Mouse (Mus musculus) kidney, adult 11 months (tissue): Measurements from ENCODE around the gene Sh3glb1.

Source experiments
- DNase-seq: peaks from one replicate; pipeline ENCODE4 v3.0.0; 2022

The Sh3glb1 gene

GRCm38 (mm10) chr3:144668949-144669348 is 51.2 kb downstream of the Sh3glb1 start:
- no peak for DNase-seq

GRCm38 (mm10) chr3:144668039-144668438 is 52.1 kb downstream of the Sh3glb1 start:
- DNase-seq, result no peak

- DNase-seq, result peak; percentile 67
These were observed 55.5 kb downstream of the Sh3glb1 start for GRCm38 (mm10) chr3:144664363-144665299.

- DNase-seq, result no peak
These were observed 56.6 kb downstream of the Sh3glb1 start for GRCm38 (mm10) chr3:144663415-144664093.

GRCm38 (mm10) chr3:144662215-144662852 is 57.8 kb downstream of the Sh3glb1 start:
- DNase-seq, result no peak

- no peak for DNase-seq
These were observed 58.7 kb downstream of the Sh3glb1 start for GRCm38 (mm10) chr3:144661439-144661838.

GRCm38 (mm10) chr3:144644202-144644601 is 75.9 kb downstream of the Sh3glb1 start:
- DNase-seq, result no peak

- peak; percentile 76 for DNase-seq
These were observed 76.7 kb downstream of the Sh3glb1 start for GRCm38 (mm10) chr3:144643301-144643871.

- DNase-seq, result no peak
These were observed 78.0 kb downstream of the Sh3glb1 start for GRCm38 (mm10) chr3:144642141-144642540.

GRCm38 (mm10) chr3:144640033-144640432 is 80.1 kb downstream of the Sh3glb1 start:
- DNase-seq, result no peak

GRCm38 (mm10) chr3:144639387-144639786 is 80.7 kb downstream of the Sh3glb1 start:
- DNase-seq, result no peak

GRCm38 (mm10) chr3:144638110-144638509 is 82.0 kb downstream of the Sh3glb1 start:
- no peak for DNase-seq

- no peak for DNase-seq
These were observed 84.9 kb downstream of the Sh3glb1 start for GRCm38 (mm10) chr3:144635236-144635635.
